Mouse (Mus musculus): Measurements from ENCODE around the gene Serbp1.

The Serbp1 gene

DNA sequence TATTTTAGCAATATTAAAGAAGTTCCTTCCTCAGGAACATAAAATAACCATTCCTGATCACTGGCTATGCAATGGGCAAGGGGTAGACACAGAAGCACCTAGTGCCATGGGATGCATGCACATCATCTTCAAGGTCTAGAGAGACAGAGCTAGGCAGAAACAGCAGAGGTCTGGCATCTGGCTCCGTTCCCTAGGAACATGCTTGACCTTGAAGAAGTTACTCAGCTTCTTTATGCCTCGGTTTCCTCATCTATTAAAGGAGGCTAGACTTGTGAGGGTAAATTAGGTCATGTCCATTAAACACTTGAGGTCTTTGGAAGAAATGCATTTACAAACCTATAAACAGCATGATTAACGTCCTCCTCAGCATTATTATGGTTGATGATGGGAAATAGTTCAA is 2.3 kb upstream of the Serbp1 start:
- no peak for DNase-seq (ENCODE audit: low spot score)

- DNase-seq (ENCODE audit: low spot score) = no peak
Measured at GRCm38 (mm10) chr6:67236491-67237234, 1.3 kb upstream of the Serbp1 start.

GRCm38 (mm10) chr6:67241263-67241662 is 3.3 kb downstream of the Serbp1 start:
- DNase-seq (ENCODE audit: low spot score) = no peak

GRCm38 (mm10) chr6:67243765-67244420 is 5.9 kb downstream of the Serbp1 start:
- no peak for DNase-seq (ENCODE audit: low spot score)

DNA sequence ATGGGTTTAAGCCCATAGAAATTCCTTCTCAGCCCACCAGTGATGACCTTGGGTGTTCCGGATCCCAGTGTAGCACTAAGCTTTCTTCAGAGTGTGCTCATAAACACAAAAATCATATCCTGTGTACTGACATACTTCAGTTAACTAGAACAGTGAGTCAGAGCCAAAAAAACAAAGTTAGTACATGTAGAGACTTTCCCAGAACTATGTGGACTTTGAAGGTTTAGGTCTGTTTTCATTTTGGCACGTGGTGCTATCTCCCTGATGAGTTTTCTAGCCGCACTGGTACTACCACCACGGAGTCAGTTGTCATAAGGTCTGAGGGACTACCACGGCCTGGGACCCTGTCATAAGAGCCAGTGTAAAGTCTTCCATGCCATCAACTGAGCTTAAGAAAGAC is 6.5 kb downstream of the Serbp1 start:
- DNase-seq (ENCODE audit: low spot score) = no peak

DNA sequence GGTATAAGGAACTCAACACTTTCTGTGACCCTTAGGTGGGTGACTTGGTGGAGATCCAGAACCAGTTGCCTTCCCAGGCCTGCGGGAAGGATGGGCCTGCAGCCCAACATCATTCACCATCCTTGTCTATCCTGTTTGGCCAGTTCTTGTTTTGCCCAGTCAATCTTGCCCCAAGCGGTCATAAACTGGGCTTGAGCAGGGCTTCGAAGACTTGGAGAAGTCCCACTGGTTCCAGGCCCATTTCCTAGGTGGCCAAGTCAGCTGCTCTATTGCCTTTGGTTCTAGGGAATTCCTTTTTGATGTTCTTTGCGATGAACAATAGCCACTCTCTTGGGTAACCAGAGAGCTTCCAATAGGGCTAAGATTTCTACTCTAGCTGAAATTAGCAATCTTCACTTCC is 13.1 kb downstream of the Serbp1 start:
- DNase-seq (ENCODE audit: low spot score) = no peak

DNA sequence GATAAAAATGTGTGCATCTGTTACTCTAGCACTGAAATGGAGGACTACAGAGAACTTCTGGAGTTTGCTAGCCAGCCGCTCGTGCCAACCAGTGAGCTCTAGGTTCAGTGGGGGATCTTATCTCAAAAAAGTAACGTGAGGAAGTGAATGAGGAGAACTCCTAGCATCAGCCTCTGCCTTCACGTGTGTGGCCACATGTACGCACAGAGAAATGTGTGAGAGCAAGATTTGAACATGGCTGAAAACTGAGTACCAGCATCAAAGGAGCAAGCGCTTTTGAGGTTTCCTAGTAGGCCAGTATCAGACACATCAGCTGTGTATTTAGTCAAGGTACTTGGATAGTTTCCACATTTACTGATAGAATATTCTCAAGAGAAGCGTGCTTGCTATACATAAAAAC is 27.0 kb downstream of the Serbp1 start:
- DNase-seq (ENCODE audit: low spot score) = no peak

DNA sequence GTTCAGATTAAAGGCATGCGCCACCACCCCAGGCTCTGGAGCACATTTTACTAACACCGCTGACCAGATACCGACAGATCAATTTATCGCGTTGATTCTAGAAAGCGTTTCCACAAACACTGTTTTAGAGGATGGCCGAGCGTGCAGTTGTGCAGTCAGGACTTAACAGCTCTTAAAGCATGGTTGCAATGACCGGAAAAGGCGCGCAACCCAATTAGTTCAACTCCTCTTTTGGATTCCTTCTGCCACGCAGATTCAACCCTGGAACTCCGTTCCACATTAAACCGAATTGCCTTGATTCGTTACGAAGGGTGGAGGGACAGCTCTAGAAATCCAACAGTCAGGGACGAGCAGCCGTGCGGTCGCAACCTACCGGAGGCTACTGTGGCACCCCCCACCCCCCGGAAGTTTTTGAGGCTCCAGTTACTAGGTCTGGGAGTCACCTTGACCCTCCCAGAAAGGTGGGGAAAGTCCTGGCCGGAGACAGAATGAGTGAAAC is 28.2 kb downstream of the Serbp1 start:
- peak; percentile 79 for DNase-seq (ENCODE audit: low spot score)

DNA sequence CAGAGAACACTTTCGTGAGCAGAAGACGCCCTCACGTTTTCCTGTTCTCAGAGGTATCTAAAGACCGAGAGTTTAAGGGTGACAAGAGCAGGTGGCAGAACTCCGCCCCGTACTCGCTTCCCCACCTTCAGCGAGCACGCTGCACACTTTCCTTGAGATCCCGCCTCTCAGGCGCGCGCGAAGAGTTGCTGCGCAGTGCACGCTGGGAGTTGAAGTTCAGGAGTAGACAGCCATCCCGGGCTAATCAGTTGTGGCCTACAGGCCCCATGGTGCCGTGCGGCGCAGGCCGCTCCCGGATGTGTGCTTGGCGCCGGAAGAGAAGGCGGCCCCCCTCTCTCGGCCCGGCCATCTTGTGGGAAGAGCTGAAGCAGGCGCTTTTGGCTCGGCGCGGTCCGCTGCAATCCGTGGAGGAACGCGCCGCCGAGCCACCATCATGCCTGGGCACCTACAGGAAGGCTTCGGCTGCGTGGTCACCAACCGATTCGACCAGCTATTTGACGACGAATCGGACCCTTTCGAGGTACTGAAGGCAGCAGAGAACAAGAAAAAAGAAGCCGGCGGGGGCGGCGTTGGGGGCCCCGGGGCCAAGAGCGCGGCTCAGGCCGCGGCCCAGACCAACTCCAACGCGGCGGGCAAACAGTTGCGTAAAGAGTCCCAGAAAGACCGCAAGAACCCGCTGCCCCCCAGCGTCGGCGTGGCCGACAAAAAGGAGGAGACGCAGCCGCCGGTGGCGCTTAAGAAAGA is 28.9 kb downstream of the Serbp1 start:
- peak; percentile 99 for DNase-seq (ENCODE audit: low spot score)

- peak; percentile 68 for DNase-seq (ENCODE audit: low spot score)
Measured at GRCm38 (mm10) chr6:67267408-67268244, 29.6 kb downstream of the Serbp1 start.

DNA sequence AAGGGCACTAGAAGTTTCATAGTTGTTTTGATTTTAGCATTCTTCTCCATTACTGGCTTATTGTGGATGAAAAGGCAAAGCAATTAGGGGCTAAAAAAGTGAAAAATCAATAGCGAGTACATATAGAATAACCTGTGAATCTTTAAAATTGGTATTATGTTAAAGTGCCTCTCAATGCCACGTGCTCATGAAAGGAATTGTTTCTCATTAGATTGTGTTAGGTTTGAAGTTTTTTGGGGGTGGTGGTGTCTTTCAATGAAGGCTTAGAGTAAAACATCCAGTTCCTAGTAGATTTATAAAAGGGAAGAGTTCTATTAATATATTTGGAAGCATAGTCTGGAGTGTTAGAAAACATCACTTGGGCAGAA is 30.3 kb downstream of the Serbp1 start:
- DNase-seq (ENCODE audit: low spot score) = no peak

DNA sequence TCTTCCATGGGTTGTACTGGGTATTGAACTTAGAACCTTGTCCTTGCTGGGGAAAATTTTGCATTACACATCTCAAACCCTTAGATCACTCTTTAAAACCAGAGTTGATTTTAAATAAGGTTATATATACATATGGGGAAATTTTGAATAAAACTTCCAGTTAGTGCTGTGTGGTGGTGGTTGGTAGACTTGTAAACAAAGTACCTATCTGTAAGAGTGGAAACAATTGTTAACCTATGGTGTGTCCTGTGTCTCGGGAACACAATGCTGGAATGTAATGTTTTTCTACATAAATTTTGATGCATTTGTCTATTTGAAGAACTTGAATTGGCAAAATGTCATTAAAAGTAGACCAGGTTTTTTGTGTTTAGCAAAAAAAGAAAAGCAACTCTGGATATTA is 31.0 kb downstream of the Serbp1 start:
- no peak for DNase-seq (ENCODE audit: low spot score)

- DNase-seq (ENCODE audit: low spot score) = no peak
Measured at GRCm38 (mm10) chr6:67269459-67269858, 31.5 kb downstream of the Serbp1 start.

DNA sequence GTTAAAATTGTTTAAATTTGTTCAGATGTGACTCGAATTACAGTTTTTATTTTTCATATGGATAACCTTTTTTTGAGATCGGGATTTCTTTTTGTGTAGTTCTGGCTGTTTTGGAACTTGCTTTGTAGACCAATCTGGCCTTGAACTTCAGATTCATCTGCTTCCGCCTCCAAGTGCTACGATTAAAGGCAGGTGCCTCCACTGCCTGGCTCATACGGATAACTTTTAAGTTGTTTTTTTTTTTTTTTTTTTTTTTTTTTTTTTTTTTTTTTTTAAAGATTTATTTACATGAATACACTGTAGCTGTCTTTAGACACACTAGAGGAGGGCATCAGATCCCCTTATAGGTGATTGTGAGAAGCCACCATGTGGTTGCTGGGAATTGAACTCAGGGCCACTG is 40.0 kb downstream of the Serbp1 start:
- DNase-seq (ENCODE audit: low spot score) = no peak

GRCm38 (mm10) chr6:67281614-67282197 is 43.7 kb downstream of the Serbp1 start:
- DNase-seq (ENCODE audit: low spot score) = no peak

GRCm38 (mm10) chr6:67282897-67283296 is 44.9 kb downstream of the Serbp1 start:
- DNase-seq (ENCODE audit: low spot score) = no peak

- DNase-seq (ENCODE audit: low spot score) = no peak
Measured at GRCm38 (mm10) chr6:67292042-67292623, 54.2 kb downstream of the Serbp1 start.

DNA sequence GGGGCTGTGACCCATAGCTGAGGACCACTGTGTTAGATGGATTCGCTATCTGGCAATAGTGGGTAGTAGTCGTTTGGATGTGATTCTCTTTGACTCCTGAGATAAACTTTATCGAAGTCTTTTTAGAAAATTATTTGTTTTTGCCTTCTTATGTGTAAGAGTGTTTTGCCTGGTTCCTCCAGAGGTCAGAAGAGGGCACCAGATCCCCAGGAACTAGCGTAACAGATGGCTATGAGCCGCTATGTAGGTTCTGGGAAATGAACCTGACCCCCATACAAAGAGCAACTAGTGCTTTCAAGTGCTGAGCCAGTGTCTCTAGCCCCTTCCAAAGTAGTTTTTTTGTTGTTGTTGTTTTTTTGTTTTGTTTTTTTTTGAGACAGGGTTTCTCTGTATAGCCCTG is 58.1 kb downstream of the Serbp1 start:
- no peak for DNase-seq (ENCODE audit: low spot score)

GRCm38 (mm10) chr6:67298742-67299141 is 60.8 kb downstream of the Serbp1 start:
- no peak for DNase-seq (ENCODE audit: low spot score)

GRCm38 (mm10) chr6:67300300-67300699 is 62.3 kb downstream of the Serbp1 start:
- DNase-seq (ENCODE audit: low spot score) = no peak

GRCm38 (mm10) chr6:67300710-67301163 is 62.8 kb downstream of the Serbp1 start:
- DNase-seq (ENCODE audit: low spot score) = no peak

All from embryo, embryonic 10.5 days (tissue).